13 mouse cellular contexts compared by ENCODE assay signal in genomic region chr5:148454200-148454599, GRCm38 (mm10). TPM values are rescaled to one million over a fixed set of nuclear protein-coding genes. Genes with fewer than 3 reads are reported as not detected.
DNase-seq lines count a peak whose midpoint lies in the region; ATAC-seq lines count a peak whose summit lies in the region.
"Had no signal": no experiment of that assay in that cellular context is flagged by ENCODE, and none has a peak within 500 bp of the region (broad histone marks: within the 10 kb centered on the region; RNA-seq: fewer than 3 reads in every experiment).

No protein-coding gene starts in this region.

- H3K9me3 ChIP-seq in midbrain, embryonic 10.5 days (replicated peaks) = no peaks in the 10 kb centered on the region
- H3K9me3 ChIP-seq in midbrain, embryonic 14.5 days (ENCODE audit: control insufficient read depth, low read length) = no peaks in the 10 kb centered on the region
- no peaks in the 10 kb centered on the region for H3K9me3 ChIP-seq in hindbrain, embryonic 13.5 days
- H3K9me3 ChIP-seq in embryonic facial prominence, embryonic 10.5 days = no peaks in the 10 kb centered on the region
- H3K9me3 ChIP-seq: G1E had no signal

- DNase-seq in cerebellum, adult 11-12 months = peak; percentile 37
- DNase-seq in midbrain, embryonic 10.5 days (ENCODE audit: low spot score) = no peak
- DNase-seq in midbrain, embryonic 14.5 days = no peak
- peak; percentile 13 for DNase-seq in splenic B cell, adult 2 months (ENCODE audit: low read depth, low spot score)
- no peak for DNase-seq in thymus, postnatal 14 days
- DNase-seq in embryonic facial prominence, embryonic 10.5 days (ENCODE audit: low spot score) = no peak
- DNase-seq: gastrocnemius, postnatal 14 days; kidney, adult 18-20 months; lung, embryonic 14.5 days had no signal

- ATAC-seq in cerebellum, adult (ENCODE audit: insufficient number of reproducible peaks, low FRiP score, low TSS enrichment) = no peak
- ATAC-seq in midbrain, embryonic 14.5 days (ENCODE audit: low FRiP score, low TSS enrichment) = no peak
- peak; percentile 75 for ATAC-seq in hindbrain, embryonic 13.5 days (ENCODE audit: low FRiP score)
- ATAC-seq: activated CD4-positive, CD25-positive, alpha-beta regulatory T cell, adult 4 months had no signal

- no peak overlapping the region for H3K4me2 ChIP-seq in midbrain, embryonic 14.5 days (ENCODE audit: low read length)
- no peak overlapping the region; the same call in 1 of the 2 replicates for H3K4me2 ChIP-seq in hindbrain, embryonic 13.5 days
- H3K4me2 ChIP-seq: lung, embryonic 14.5 days had no signal

- H3K27me3 ChIP-seq in midbrain, embryonic 10.5 days (ENCODE audit: low read depth, poor library complexity, severe bottlenecking) = no peaks in the 10 kb centered on the region
- H3K27me3 ChIP-seq in midbrain, embryonic 14.5 days (ENCODE audit: control insufficient read depth, insufficient read depth, low read length) = no peaks in the 10 kb centered on the region
- H3K27me3 ChIP-seq in hindbrain, embryonic 13.5 days = no peaks in the 10 kb centered on the region
- peaks cover 2% of the 10 kb centered on the region for H3K27me3 ChIP-seq in splenic B cell, adult 2 months (ENCODE audit: control insufficient read depth, insufficient read depth, low read length, poor library complexity, severe bottlenecking)
- H3K27me3 ChIP-seq in embryonic facial prominence, embryonic 10.5 days (replicated peaks; ENCODE audit: low read depth, poor library complexity, severe bottlenecking) = no peaks in the 10 kb centered on the region

- H3K9ac ChIP-seq in midbrain, embryonic 14.5 days (replicated peaks; ENCODE audit: low read length) = no peak overlapping the region
- H3K9ac ChIP-seq in hindbrain, embryonic 13.5 days = no peak overlapping the region
- H3K9ac ChIP-seq: lung, embryonic 14.5 days had no signal

- 0 out of 2 replicates have a peak, but pooled peaks cover 6% of the 10 kb centered on the region for H3K4me1 ChIP-seq in midbrain, embryonic 10.5 days
- no peaks in the 10 kb centered on the region for H3K4me1 ChIP-seq in midbrain, embryonic 14.5 days (ENCODE audit: control insufficient read depth, insufficient read depth, low read length)
- H3K4me1 ChIP-seq in hindbrain, embryonic 13.5 days (replicated peaks) = peaks cover 20% of the 10 kb centered on the region
- H3K4me1 ChIP-seq in embryonic facial prominence, embryonic 10.5 days = no peaks in the 10 kb centered on the region

- whole genome bisulfite sequencing in midbrain, embryonic 10.5 days = 80% methylated on average over 5 of the region's 5 CpGs
- 76% methylated on average over 5 of the region's 5 CpGs for WGBS in midbrain, embryonic 14.5 days
- WGBS in hindbrain, embryonic 13.5 days = 61% methylated on average over 5 of the region's 5 CpGs
- 69% methylated on average over 5 of the region's 5 CpGs for WGBS in embryonic facial prominence, embryonic 10.5 days

- no peak overlapping the region for H3K4me3 ChIP-seq in midbrain, embryonic 10.5 days
- no peak overlapping the region for H3K4me3 ChIP-seq in midbrain, embryonic 14.5 days (replicated peaks; ENCODE audit: low read depth, low read length)
- no peak overlapping the region for H3K4me3 ChIP-seq in hindbrain, embryonic 13.5 days
- H3K4me3 ChIP-seq in embryonic facial prominence, embryonic 10.5 days = no peak overlapping the region

- H3K36me3 ChIP-seq in midbrain, embryonic 10.5 days = no peaks in the 10 kb centered on the region
- no peaks in the 10 kb centered on the region for H3K36me3 ChIP-seq in midbrain, embryonic 14.5 days (ENCODE audit: control insufficient read depth, insufficient read depth, low read length)
- H3K36me3 ChIP-seq in hindbrain, embryonic 13.5 days = no peaks in the 10 kb centered on the region
- no peaks in the 10 kb centered on the region for H3K36me3 ChIP-seq in splenic B cell, adult 2 months (ENCODE audit: control insufficient read depth, insufficient read depth, low read length, poor library complexity, severe bottlenecking)
- H3K36me3 ChIP-seq in embryonic facial prominence, embryonic 10.5 days (replicated peaks) = no peaks in the 10 kb centered on the region
- H3K36me3 ChIP-seq: G1E had no signal

- H3K27ac ChIP-seq in midbrain, embryonic 10.5 days (replicated peaks) = peak overlapping the region; percentile 13; the same call in 1 of the 2 replicates
- H3K27ac ChIP-seq in midbrain, embryonic 14.5 days (replicated peaks; ENCODE audit: low read depth, low read length) = no peak overlapping the region
- peak overlapping the region; percentile 74 for H3K27ac ChIP-seq in hindbrain, embryonic 13.5 days
- no peak overlapping the region for H3K27ac ChIP-seq in embryonic facial prominence, embryonic 10.5 days (replicated peaks)

RNA-seq across cellular contexts. Expression of gene Slc7a1, which starts 54.5 kb away (rescaled TPM):
- 12.8 and 15.1 TPM in 2 replicates for polyA plus RNA-seq in midbrain, embryonic 10.5 days (2016; fragmentation: Nextera tagmentation; extraction: Ambion mirVana)
- polyA plus RNA-seq in midbrain, embryonic 14.5 days (2014; fragmentation: Nextera tagmentation; extraction: Ambion mirVana) = 38.8 and 46.8 TPM in 2 replicates
- 29.6 and 31.3 TPM in 2 replicates for polyA plus RNA-seq in hindbrain, embryonic 13.5 days (2015; fragmentation: Nextera tagmentation; extraction: Ambion mirVana)
- 13.0 and 13.5 TPM in 2 replicates for polyA plus RNA-seq in embryonic facial prominence, embryonic 10.5 days (2016; fragmentation: Nextera tagmentation; extraction: Ambion mirVana)

Comparison
In these comparisons a context has a peak if more than half of its experiments do, and no peak if none do; other contexts are left out.
1. H3K27ac ChIP-seq: peak in midbrain, embryonic 10.5 days (single experiment) and hindbrain, embryonic 13.5 days (single experiment); none in midbrain, embryonic 14.5 days (single experiment) and embryonic facial prominence, embryonic 10.5 days (single experiment).
2. DNase-seq: peak in cerebellum, adult 11-12 months (single experiment) and splenic B cell, adult 2 months (single experiment); none in midbrain, embryonic 10.5 days (single experiment), midbrain, embryonic 14.5 days (single experiment), thymus, postnatal 14 days (single experiment) and embryonic facial prominence, embryonic 10.5 days (single experiment).